Mouse (Mus musculus) mouse trophoblast stem cell (cell line): Measurements from ENCODE around the gene Pigt.

Experiments used
- in situ Hi-C, 2 experiments: fragments of 300-500 bp; cut with MseI, MboI; formaldehyde crosslinking; loops; 2 replicates in 1 of 2; 3 replicates in 1 of 2; pipeline ENCODE4 v1.15.1; 2025

Pigt gene

DNA sequence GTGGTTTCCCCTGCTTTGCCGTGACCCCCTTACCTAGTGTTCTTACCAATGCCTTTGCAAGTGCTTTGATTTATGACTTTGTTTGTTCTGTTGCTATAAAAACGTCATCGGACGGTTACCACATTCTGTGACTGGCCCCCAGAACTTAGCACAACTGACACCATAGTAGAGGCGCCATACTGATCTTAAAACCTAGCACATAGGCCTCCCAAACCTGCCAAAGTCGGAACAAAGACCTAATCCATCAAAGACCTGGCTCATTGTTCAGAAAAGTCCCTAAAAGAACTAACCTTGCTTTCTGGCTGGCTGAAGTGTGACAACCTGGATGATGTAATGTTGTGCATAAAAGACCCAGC is 21.8 kb downstream of the Pigt start:
- in situ Hi-C loops: loop anchor here in 1 of 2 experiments (10.0 kb wide), 1 partner anchor 104 kb away; no protein-coding TSS in a partner anchor

- in situ Hi-C loops: no loop called here
Observed at GRCm38 (mm10) chr2:164520782-164521181, 23.5 kb downstream of the Pigt start.

DNA sequence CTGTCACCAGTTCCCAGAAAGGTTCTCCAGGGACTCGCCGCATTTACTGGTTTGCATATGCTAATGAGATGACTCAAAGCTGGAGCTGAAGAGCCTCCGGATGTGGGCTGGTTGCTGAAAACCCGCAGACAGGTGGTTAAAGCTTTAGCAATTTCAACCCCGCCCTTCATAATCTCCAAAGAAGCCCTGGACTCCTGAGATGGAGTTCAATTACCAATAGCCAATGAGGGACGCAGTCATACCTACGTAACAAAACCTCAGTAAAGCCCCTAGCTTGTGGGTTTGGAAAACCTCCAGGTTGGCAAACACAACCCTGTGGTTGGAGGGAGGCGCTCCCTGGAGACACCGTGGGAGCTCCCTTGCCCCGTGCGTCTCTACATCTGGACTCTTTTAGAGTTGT is 24.5 kb downstream of the Pigt start:
- in situ Hi-C loops: no loop called here

DNA sequence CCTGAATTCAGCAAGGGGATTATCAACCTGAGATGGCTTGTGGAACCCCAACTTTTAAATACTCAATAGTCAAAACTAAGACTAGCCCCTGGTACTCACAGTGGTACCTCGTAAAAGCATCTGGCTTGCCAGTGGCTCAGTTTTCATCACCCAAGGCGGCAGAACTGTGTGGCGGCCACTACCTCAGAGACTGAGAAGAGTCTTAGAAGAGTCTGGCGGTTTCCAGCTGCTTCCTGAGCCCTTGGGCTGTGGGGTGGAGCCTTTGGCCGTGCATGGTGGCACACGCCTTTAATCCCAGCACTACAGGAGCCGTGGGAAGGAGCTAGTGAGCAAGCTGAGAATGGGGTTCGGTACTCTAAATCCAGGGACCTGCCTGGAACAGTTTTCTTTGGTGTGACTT is 25.0 kb downstream of the Pigt start:
- in situ Hi-C loops: no loop called here

GRCm38 (mm10) chr2:164523301-164523773 is 26.0 kb downstream of the Pigt start:
- in situ Hi-C loops: no loop called here

DNA sequence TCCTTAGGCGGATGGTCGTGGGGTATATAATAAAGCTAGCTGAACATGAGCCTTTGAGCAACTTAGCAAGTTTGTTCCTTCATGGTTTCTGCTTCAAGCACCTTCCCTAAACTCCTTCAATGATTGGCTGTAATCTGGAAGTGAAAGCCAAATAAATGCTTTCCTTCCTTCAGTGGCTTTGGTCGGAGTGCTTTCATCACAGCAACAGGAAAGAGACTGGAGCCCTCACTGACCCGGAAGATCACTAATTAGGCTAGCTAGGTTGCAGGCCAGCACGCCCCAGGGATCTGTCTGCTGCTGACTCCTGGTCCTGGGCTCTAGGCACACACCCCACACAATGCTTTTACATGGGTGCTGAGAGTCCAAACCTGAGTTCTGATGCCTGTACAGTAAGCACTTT is 31.2 kb downstream of the Pigt start:
- in situ Hi-C loops: no loop called here

DNA sequence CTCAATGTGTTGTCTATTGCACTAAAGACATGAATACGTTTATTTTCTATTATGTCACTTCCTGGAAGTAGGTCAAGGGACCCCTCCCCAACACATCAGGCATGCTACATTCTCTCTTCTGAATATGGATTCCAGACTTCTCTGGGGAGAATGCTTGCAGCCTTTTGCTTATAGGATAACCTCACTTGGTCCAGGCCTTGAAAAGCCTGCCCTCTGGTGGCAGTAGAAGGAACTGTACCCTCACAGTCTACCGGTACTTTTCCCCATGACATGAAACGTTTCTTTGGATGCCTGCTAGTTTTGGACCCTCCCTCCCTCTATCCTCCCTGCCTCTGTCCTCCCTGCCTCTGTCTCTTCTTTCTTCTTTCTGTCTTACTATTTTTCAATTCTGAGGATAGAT is 33.8 kb downstream of the Pigt start:
- in situ Hi-C loops: no loop called here

- in situ Hi-C loops: no loop called here
Observed at GRCm38 (mm10) chr2:164534315-164534714, 37.0 kb downstream of the Pigt start.

- in situ Hi-C loops: no loop called here
Observed at GRCm38 (mm10) chr2:164537003-164537402, 39.7 kb downstream of the Pigt start.

DNA sequence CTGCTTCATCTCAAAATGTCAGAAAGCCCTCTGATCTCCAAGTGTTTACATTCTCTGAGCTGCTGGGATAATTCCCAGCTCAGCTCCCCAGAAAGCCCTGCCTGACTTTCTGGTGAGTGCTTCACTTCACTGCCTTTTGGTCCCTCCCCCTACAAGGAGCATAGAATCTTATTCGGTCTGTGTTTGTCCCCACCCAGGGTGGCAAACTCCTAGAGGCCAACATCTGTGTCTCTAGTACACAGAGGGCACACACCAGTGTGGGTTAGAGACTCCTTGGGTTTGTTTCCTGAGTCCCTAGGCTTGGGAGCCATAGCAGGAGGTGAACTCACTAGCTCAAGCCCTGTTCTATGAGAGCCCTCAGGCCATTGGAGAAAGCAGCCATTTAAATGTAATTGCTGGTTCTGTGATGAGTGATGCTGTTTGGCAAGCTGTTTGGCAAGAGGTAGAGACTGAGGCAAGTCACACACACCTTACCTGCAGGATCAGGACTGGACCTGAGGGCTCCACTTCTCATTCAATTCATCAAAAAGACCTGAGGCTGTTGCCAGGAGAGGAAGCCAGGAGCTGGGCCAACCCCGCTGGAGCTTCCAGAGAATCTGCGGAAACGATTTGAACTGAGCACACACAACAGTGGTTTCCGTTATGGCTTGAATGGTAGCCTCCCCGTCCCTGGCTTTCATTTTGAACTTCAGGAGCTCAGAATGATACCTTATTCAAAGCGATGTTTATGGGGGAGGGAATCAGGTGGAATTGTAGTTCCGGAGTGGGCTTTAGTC is 43.5 kb downstream of the Pigt start:
- in situ Hi-C loops: no loop called here

GRCm38 (mm10) chr2:164542132-164542531 is 44.8 kb downstream of the Pigt start:
- in situ Hi-C loops: no loop called here

DNA sequence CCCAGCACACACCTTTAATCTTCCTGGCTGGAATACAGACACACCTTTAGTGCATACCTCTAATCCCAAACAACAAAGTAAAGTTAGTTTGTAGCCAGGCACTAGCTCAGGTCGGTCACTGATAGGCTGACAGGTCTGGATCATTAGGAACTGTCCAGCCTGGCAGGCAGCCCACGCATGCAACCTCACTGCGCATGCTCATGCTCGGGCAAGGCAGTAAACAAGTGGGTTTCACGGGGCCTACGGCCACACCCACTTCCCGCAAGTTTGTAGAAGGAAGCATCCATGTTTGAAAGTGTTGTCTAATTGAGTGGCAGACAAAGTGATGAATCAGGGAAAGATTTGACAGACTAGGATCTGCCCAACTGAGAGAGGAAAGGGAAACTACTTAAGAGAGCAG is 45.3 kb downstream of the Pigt start:
- in situ Hi-C loops: no loop called here

DNA sequence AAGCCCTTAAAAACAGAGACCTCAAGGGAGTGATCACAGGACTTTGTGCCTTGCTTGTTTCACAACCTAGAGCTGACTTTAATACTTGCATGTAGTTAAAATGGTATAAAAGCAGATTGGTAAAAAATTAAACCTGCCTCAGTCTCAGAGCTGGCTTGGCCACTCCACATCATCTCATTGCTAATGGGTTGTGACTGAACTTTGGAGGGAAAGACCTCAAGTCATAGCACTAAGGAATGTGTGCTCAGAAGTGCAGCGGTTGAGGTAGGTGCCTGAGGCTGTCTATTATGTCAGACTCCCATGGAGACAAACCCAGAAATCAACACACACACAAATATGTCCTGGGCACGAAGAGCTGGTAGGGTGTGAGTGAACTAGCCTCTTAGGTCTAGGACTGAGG is 46.4 kb downstream of the Pigt start:
- in situ Hi-C loops: no loop called here

DNA sequence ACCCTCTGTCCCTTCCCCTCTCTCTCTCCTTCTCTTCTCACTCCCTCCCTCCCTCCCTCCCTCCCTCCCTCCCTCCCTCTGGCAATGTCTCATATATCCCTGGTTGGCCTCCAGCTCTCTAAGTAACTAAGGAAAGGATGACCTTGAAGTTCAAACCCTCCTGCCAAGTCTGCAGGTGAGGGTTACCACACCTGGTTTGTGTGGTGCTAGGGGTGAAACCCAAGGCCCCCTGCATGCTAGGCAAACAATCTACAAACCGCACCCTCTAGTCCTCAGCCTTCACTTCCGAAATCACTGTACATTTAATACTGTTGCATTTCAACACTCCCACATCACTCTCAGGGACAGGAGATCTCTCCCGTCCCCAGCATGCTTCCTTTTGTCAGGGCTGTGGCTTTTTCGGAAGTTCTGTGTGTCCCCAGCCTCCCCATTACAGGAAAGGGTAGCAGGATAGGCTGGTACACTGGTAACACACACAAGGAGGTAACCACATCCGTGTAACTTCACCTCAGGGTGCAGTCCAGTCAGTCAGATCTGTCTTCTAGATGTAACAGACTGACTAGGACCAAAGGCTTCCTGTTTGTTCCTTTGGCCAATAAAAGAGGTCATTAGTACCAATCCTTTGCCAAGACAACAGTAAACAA is 47.3 kb downstream of the Pigt start:
- in situ Hi-C loops: no loop called here

GRCm38 (mm10) chr2:164549338-164549737 is 52.0 kb downstream of the Pigt start:
- in situ Hi-C loops: no loop called here

- in situ Hi-C loops: no loop called here
Observed at GRCm38 (mm10) chr2:164549963-164550894, 52.9 kb downstream of the Pigt start.

GRCm38 (mm10) chr2:164550895-164551269 is 53.6 kb downstream of the Pigt start:
- in situ Hi-C loops: no loop called here

DNA sequence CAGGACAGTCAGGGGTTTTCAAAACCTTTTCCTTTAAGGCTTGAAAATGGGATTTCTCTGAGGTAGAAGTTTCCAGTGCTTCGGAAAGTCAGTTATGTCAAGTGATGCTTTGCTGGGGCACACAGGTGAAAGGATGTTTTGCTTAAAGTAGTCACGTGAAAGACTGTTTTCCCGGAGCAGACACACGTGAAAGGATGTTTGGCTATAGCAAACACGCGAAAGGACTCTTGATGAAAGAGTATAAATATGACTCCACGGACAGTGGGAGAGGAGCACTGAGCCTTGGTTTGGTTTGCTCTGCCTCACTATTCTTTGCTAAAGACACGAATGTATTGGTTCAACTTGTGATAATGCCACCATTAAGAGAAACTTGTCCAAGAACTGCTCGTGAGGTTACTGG is 54.2 kb downstream of the Pigt start:
- in situ Hi-C loops: no loop called here
